Mouse (Mus musculus) layer of hippocampus, postnatal 14 days (tissue): ENCODE data around the gene Rtp4. TPM values are rescaled to one million over a fixed set of nuclear protein-coding genes. Genes with fewer than 3 reads are reported as not detected.

Experiments used
- DNase-seq, 2 experiments: peaks; one replicate each; pipeline ENCODE4 v3.0.0; 2021 to 2022; ENCODE audit warnings: low spot score in 2 of 2, mixed read lengths in 1 of 2
- total RNA-seq, 2 experiments: library from RNA; stranded (reverse); gene quantifications; 2 replicates each; pipeline ENCODE4 v1.2.3; 2021

Gene Rtp4
- total RNA-seq, 2 experiments from 2014 or later: 0.69 to 1.4 TPM

GRCm38 (mm10) chr16:23574561-23574960 lies 54.5 kb downstream of the Rtp4 start:
- no peak for DNase-seq

- DNase-seq: no peak
Observed at GRCm38 (mm10) chr16:23591119-23592105, 71.3 kb downstream of the Rtp4 start.

- DNase-seq: no peak
Observed at GRCm38 (mm10) chr16:23592501-23592900, 72.4 kb downstream of the Rtp4 start.

- no peak for DNase-seq
Observed at GRCm38 (mm10) chr16:23596696-23597095, 76.6 kb downstream of the Rtp4 start.

- no peak for DNase-seq
Observed at GRCm38 (mm10) chr16:23597968-23598367, 77.9 kb downstream of the Rtp4 start.

GRCm38 (mm10) chr16:23606220-23606619 lies 86.1 kb downstream of the Rtp4 start:
- DNase-seq: no peak

GRCm38 (mm10) chr16:23606651-23607050 lies 86.6 kb downstream of the Rtp4 start:
- DNase-seq: no peak

- no peak for DNase-seq
Observed at GRCm38 (mm10) chr16:23607911-23608410, 87.9 kb downstream of the Rtp4 start.

- DNase-seq: peak; percentile 24 to 28
Observed at GRCm38 (mm10) chr16:23609748-23610185, 89.7 kb downstream of the Rtp4 start.

- DNase-seq: no peak
Observed at GRCm38 (mm10) chr16:23624205-23624604, 104.1 kb downstream of the Rtp4 start.

- DNase-seq: no peak
Observed at GRCm38 (mm10) chr16:23631531-23631930, 111.4 kb downstream of the Rtp4 start.

GRCm38 (mm10) chr16:23632681-23633080 lies 112.6 kb downstream of the Rtp4 start:
- DNase-seq: no peak

- DNase-seq: no peak
Observed at GRCm38 (mm10) chr16:23653028-23653427, 132.9 kb downstream of the Rtp4 start.

GRCm38 (mm10) chr16:23653479-23653878 lies 133.4 kb downstream of the Rtp4 start:
- no peak for DNase-seq

- no peak for DNase-seq
Observed at GRCm38 (mm10) chr16:23659597-23660531, 139.8 kb downstream of the Rtp4 start.

Other genes with a start within 250 kb of the Rtp4 start
- under 1 TPM; 0.21 to 0.48 TPM for gene Rtp1, start 91.2 kb upstream of the Rtp4 start, total RNA-seq
- gene Masp1, start 524 bp downstream of the Rtp4 start, total RNA-seq: 10 to 100 TPM; 18.8 to 19.3 TPM